17 mouse cellular contexts compared by ENCODE assay signal in the genomic region with DNA sequence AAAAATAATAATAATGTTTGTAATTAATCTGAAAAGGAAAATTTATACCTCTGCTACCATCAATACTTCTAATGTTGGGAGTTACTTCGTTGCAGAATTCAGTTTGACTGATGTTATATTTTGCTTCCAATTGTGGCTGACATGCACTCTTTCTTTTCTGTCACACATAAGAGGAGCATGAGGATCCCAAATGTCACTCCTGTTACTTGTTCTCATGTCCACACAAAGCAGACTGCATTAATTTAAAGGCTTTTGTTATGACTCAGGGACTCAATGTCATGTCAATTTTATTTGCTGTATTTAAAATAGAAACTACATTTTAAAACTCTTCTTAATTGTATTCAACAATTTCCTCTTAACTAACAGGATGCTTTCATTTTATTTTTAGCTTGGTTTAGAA.
"Had no signal": no experiment of that assay in that cellular context is flagged by ENCODE, and none has a peak within 500 bp of the region (broad histone marks: within the 10 kb centered on the region; RNA-seq: fewer than 3 reads in every experiment).

No protein-coding gene starts in this region.

- H3K4me1 ChIP-seq: liver, embryonic 15.5 days; lung, embryonic 15.5 days; megakaryocyte, embryonic 14.5 days; neural tube, embryonic 12.5 days; stomach, embryonic 15.5 days had no signal

- H3K4me2 ChIP-seq: liver, embryonic 15.5 days; lung, embryonic 15.5 days; neural tube, embryonic 12.5 days; stomach, embryonic 15.5 days had no signal

- DNase-seq: liver, postnatal 0 days; lung, adult 2 months; lung, postnatal 14 days; lung, postnatal 36 days; midbrain, embryonic 14.5 days; right cerebral cortex, postnatal 14 days; thymus, adult 2 months; thymus, postnatal 25 days; thymus, postnatal 4 days had no signal

- ATAC-seq: liver, postnatal 0 days; lung, postnatal 0 days had no signal

- H3K4me3 ChIP-seq: liver, embryonic 15.5 days; lung, embryonic 15.5 days; megakaryocyte, embryonic 14.5 days; neural tube, embryonic 12.5 days; stomach, embryonic 15.5 days had no signal

- H3K36me3 ChIP-seq: liver, embryonic 15.5 days; lung, embryonic 15.5 days; neural tube, embryonic 12.5 days; stomach, embryonic 15.5 days had no signal

- H3K27ac ChIP-seq: liver, embryonic 15.5 days; lung, embryonic 15.5 days; macrophage; neural tube, embryonic 12.5 days; stomach, embryonic 15.5 days; stomach, postnatal 0 days had no signal

- H3K9ac ChIP-seq: liver, embryonic 15.5 days; liver, postnatal 0 days; lung, embryonic 15.5 days; neural tube, embryonic 12.5 days; stomach, embryonic 15.5 days had no signal

- H3K9me3 ChIP-seq: liver, embryonic 15.5 days; lung, embryonic 15.5 days; megakaryocyte, embryonic 14.5 days; neural tube, embryonic 12.5 days; stomach, embryonic 15.5 days had no signal

- H3K27me3 ChIP-seq: liver, embryonic 15.5 days; lung, embryonic 15.5 days; megakaryocyte, embryonic 14.5 days; neural tube, embryonic 12.5 days; stomach, embryonic 15.5 days had no signal
